Mouse (Mus musculus): ENCODE data around the gene Tmem132a.

- TF ChIP-seq POLR2A (IDR thresholded peaks at IDR 0.05; ENCODE audit: borderline replicate concordance, low read depth, low read length) (no peak), CTCF (IDR thresholded peaks at IDR 0.05; ENCODE audit: low read depth, low read length) (no peak)
Measured at GRCm38 (mm10) chr19:10892201-10892600, 22.5 kb upstream of the Tmem132a start.
